9 mouse cellular contexts compared by ENCODE assay signal in the genomic region with DNA sequence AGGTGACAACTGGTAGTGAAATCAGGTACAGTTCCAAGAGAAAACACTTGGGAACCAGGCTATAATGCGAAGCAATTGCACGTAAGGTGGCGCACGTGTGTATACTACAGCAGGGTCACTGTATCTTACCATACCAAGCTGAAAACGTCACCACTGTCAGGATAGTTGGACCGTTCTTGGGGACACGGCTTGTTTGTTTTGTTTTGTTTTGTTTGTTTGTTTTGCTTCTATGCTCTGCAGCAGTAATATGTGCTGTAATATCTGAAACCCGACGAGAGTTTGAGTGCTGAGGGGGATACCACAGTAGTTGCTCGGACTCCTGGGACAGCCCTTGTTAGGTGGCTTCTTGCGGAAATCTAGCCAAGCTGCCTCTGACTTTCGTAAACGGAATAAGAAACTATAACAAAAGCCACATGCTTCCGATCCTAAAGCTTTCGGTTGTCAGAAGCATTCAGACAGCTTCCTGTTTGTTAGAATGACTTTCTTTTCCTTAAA. TPM values are rescaled to one million over a fixed set of nuclear protein-coding genes. Genes with fewer than 3 reads are reported as not detected.
A peak's percentile ranks its signal among the peaks of the same experiment; 100 is the strongest.
DNase-seq lines count a peak whose midpoint lies in the region; ATAC-seq and TF ChIP-seq lines count a peak whose summit lies in the region.
"Had no signal": no experiment of that assay in that cellular context is flagged by ENCODE, and none has a peak within 500 bp of the region (broad histone marks: within the 10 kb centered on the region; RNA-seq: fewer than 3 reads in every experiment).

No protein-coding gene starts in this region.

- peak; percentile 49 for TF ChIP-seq CTCF in lung, embryonic 14.5 days (IDR thresholded peaks at IDR 0.05; ENCODE audit: low read depth)
- no peak for TF ChIP-seq CTCF in small intestine, adult 2 months (IDR thresholded peaks at IDR 0.05; ENCODE audit: extremely low read depth, insufficient read length, insufficient replicate concordance, low read depth, low read length)

- 6% methylated on average over 15 of the region's 15 CpGs for WGBS in forebrain, embryonic 16.5 days
- 9% methylated on average over 15 of the region's 15 CpGs for WGBS in intestine, embryonic 14.5 days
- WGBS in lung, embryonic 14.5 days, result 8% methylated on average over 15 of the region's 15 CpGs
- under 1% methylated on average over 15 of the region's 15 CpGs for WGBS in small intestine, adult 2 months

- H3K36me3 ChIP-seq in forebrain, embryonic 16.5 days (ENCODE audit: control insufficient read depth, insufficient read depth), result peaks cover 8% of the 10 kb centered on the region
- peaks cover 24% of the 10 kb centered on the region for H3K36me3 ChIP-seq in intestine, embryonic 14.5 days (ENCODE audit: control insufficient read depth, insufficient read depth, low read length)
- peaks cover 24% of the 10 kb centered on the region for H3K36me3 ChIP-seq in lung, embryonic 14.5 days (ENCODE audit: insufficient read depth)
- H3K36me3 ChIP-seq in small intestine, adult 2 months (ENCODE audit: control insufficient read depth, insufficient read depth, low read length), result peaks cover 18% of the 10 kb centered on the region

- no peaks in the 10 kb centered on the region for H3K9me3 ChIP-seq in forebrain, embryonic 16.5 days (ENCODE audit: control insufficient read depth, low read length)
- no peaks in the 10 kb centered on the region for H3K9me3 ChIP-seq in intestine, embryonic 14.5 days (ENCODE audit: control insufficient read depth, low read length)
- H3K9me3 ChIP-seq in lung, embryonic 14.5 days (ENCODE audit: low read depth, low read length), result no peaks in the 10 kb centered on the region

- H3K4me2 ChIP-seq in forebrain, embryonic 16.5 days (ENCODE audit: low read length), result peak overlapping the region; percentile 96
- peak overlapping the region; percentile 69 for H3K4me2 ChIP-seq in intestine, embryonic 14.5 days (ENCODE audit: low read length)
- peak overlapping the region; percentile 95 for H3K4me2 ChIP-seq in lung, embryonic 14.5 days

- peak; percentile 60 for ATAC-seq in forebrain, embryonic 16.5 days
- ATAC-seq in intestine, embryonic 14.5 days (replicated peaks; ENCODE audit: low FRiP score, low TSS enrichment, low read depth), result peak; percentile 72
- ATAC-seq in lung, embryonic 14.5 days (ENCODE audit: insufficient read depth), result peak; percentile 66

- TF ChIP-seq POLR2A in small intestine, adult 2 months (IDR thresholded peaks at IDR 0.05; ENCODE audit: low read depth, low read length), result no peak

- H3K9ac ChIP-seq in forebrain, embryonic 16.5 days (replicated peaks; ENCODE audit: low read depth, low read length), result peak overlapping the region; percentile 60
- peak overlapping the region; percentile 30; the same call in 1 of the 2 replicates for H3K9ac ChIP-seq in intestine, embryonic 14.5 days (ENCODE audit: low read length)
- H3K9ac ChIP-seq in lung, embryonic 14.5 days, result peak overlapping the region; percentile 48

- peak overlapping the region; percentile 96 for H3K27ac ChIP-seq in forebrain, embryonic 16.5 days (ENCODE audit: low read length)
- peak overlapping the region; percentile 85 for H3K27ac ChIP-seq in intestine, embryonic 14.5 days (ENCODE audit: low read depth)
- peak overlapping the region; percentile 94 for H3K27ac ChIP-seq in lung, embryonic 14.5 days (ENCODE audit: low read depth)
- H3K27ac ChIP-seq in small intestine, adult 2 months (ENCODE audit: insufficient read depth, low read depth, low read length), result peak overlapping the region; percentile 88

- DNase-seq in adrenal gland, postnatal 10 days, result peak; percentile 36
- no peak for DNase-seq in adrenal gland, adult 8-10 months
- peak; percentile 57 for DNase-seq in Muller cell, postnatal 12 days (ENCODE audit: inconsistent ontology term)
- DNase-seq in intestine, embryonic 14.5 days (ENCODE audit: low spot score), result no peak
- peak; percentile 73 for DNase-seq in lung, embryonic 14.5 days
- DNase-seq in cerebellum, adult 8-10 months, result no peak

- H3K4me3 ChIP-seq in forebrain, embryonic 16.5 days (replicated peaks; ENCODE audit: low read length), result peak overlapping the region; percentile 91
- peak overlapping the region; percentile 82 for H3K4me3 ChIP-seq in intestine, embryonic 14.5 days (ENCODE audit: low read depth, low read length)
- peak overlapping the region; percentile 82 for H3K4me3 ChIP-seq in lung, embryonic 14.5 days (ENCODE audit: low read depth, low read length)
- peak overlapping the region; percentile 30; the same call in 1 of the 2 replicates for H3K4me3 ChIP-seq in small intestine, adult 2 months (ENCODE audit: low read depth, low read length)

- H3K4me1 ChIP-seq in forebrain, embryonic 16.5 days (replicated peaks; ENCODE audit: control insufficient read depth, insufficient read depth, low read length), result peaks cover 21% of the 10 kb centered on the region
- H3K4me1 ChIP-seq in intestine, embryonic 14.5 days (replicated peaks; ENCODE audit: control insufficient read depth, insufficient read depth, low read length), result peaks cover 6% of the 10 kb centered on the region
- H3K4me1 ChIP-seq in lung, embryonic 14.5 days (ENCODE audit: insufficient read depth), result peaks cover 5% of the 10 kb centered on the region; the same call in 1 of the 2 replicates
- 0 out of 2 replicates have a peak, but pooled peaks cover 2% of the 10 kb centered on the region for H3K4me1 ChIP-seq in small intestine, adult 2 months (ENCODE audit: control insufficient read depth, insufficient read depth, insufficient read length, low read length)

- no peaks in the 10 kb centered on the region for H3K27me3 ChIP-seq in forebrain, embryonic 16.5 days (replicated peaks; ENCODE audit: control insufficient read depth, insufficient read depth, low read length)
- no peaks in the 10 kb centered on the region for H3K27me3 ChIP-seq in intestine, embryonic 14.5 days (replicated peaks; ENCODE audit: control insufficient read depth, insufficient read depth, low read length)
- no peaks in the 10 kb centered on the region for H3K27me3 ChIP-seq in lung, embryonic 14.5 days (ENCODE audit: insufficient read depth, low read length)
- no peaks in the 10 kb centered on the region for H3K27me3 ChIP-seq in small intestine, adult 2 months (ENCODE audit: control insufficient read depth, insufficient read depth, low read length)

RNA-seq across cellular contexts. Expression of a gene that starts 0.6 kb away (rescaled TPM):
- 10 to 100 TPM; 38.3 to 40.4 TPM for total RNA-seq in adrenal gland, postnatal 10 days (2021)
- total RNA-seq in adrenal gland, adult 8-10 months (2022), result 10 to 100 TPM; 63.6 to 76.6 (median 68.7) TPM
- 68.3 and 75.2 TPM in 2 replicates for polyA plus RNA-seq in forebrain, embryonic 16.5 days (2015; fragmentation: Nextera tagmentation; extraction: Ambion mirVana)
- polyA plus RNA-seq in intestine, embryonic 14.5 days (2014; fragmentation: Nextera tagmentation; extraction: Ambion mirVana), result 34.9 and 37.9 TPM in 2 replicates
- polyA plus RNA-seq in lung, embryonic 14.5 days (2014; fragmentation: Nextera tagmentation; extraction: Ambion mirVana), result 41.6 and 43.6 TPM in 2 replicates
- polyA plus RNA-seq in small intestine, adult 2 months (2012; rRNA removed), result 1.4 and 2.9 TPM in 2 replicates

RNA-seq across cellular contexts. Expression of a gene that starts 8.7 kb away (rescaled TPM):
- 10 to 100 TPM; 21.0 to 25.0 TPM for total RNA-seq in adrenal gland, postnatal 10 days (2021)
- 10 to 100 TPM; 26.3 to 35.0 (median 29.7) TPM for total RNA-seq in adrenal gland, adult 8-10 months (2022)
- 54.0 and 56.3 TPM in 2 replicates for polyA plus RNA-seq in forebrain, embryonic 16.5 days (2015; fragmentation: Nextera tagmentation; extraction: Ambion mirVana)
- polyA plus RNA-seq in intestine, embryonic 14.5 days (2014; fragmentation: Nextera tagmentation; extraction: Ambion mirVana), result 35.9 and 38.1 TPM in 2 replicates
- 38.5 and 38.9 TPM in 2 replicates for polyA plus RNA-seq in lung, embryonic 14.5 days (2014; fragmentation: Nextera tagmentation; extraction: Ambion mirVana)
- polyA plus RNA-seq in small intestine, adult 2 months (2012; rRNA removed), result 0.06 and 0.51 TPM in 2 replicates

RNA-seq across cellular contexts. Expression of a gene that starts 26.5 kb away (rescaled TPM):
- 1 to 10 TPM; 1.7 to 1.8 TPM for total RNA-seq in adrenal gland, postnatal 10 days (2021)
- total RNA-seq in adrenal gland, adult 8-10 months (2022), result 1 to 10 TPM; 2.4 to 6.9 (median 3.9) TPM
- polyA plus RNA-seq in forebrain, embryonic 16.5 days (2015; fragmentation: Nextera tagmentation; extraction: Ambion mirVana), result 12.1 and 13.3 TPM in 2 replicates
- 1.2 and 9.5 TPM in 2 replicates for polyA plus RNA-seq in intestine, embryonic 14.5 days (2014; fragmentation: Nextera tagmentation; extraction: Ambion mirVana)
- polyA plus RNA-seq in lung, embryonic 14.5 days (2014; fragmentation: Nextera tagmentation; extraction: Ambion mirVana), result 9.0 and 13.3 TPM in 2 replicates
- polyA plus RNA-seq in small intestine, adult 2 months (2012; rRNA removed), result 15.2 and 19.4 TPM in 2 replicates

RNA-seq across cellular contexts. Expression of a gene that starts 28.3 kb away (rescaled TPM):
- 10 to 100 TPM; 10.2 to 11.0 TPM for total RNA-seq in adrenal gland, postnatal 10 days (2021)
- total RNA-seq in adrenal gland, adult 8-10 months (2022), result 10 to 100 TPM; 11.7 to 19.3 (median 15.3) TPM
- 135 and 148 TPM in 2 replicates for polyA plus RNA-seq in forebrain, embryonic 16.5 days (2015; fragmentation: Nextera tagmentation; extraction: Ambion mirVana)
- polyA plus RNA-seq in intestine, embryonic 14.5 days (2014; fragmentation: Nextera tagmentation; extraction: Ambion mirVana), result 10.8 and 11.2 TPM in 2 replicates
- polyA plus RNA-seq in lung, embryonic 14.5 days (2014; fragmentation: Nextera tagmentation; extraction: Ambion mirVana), result 9.2 and 10.7 TPM in 2 replicates
- polyA plus RNA-seq in small intestine, adult 2 months (2012; rRNA removed), result 0.94 and 1.3 TPM in 2 replicates

RNA-seq across cellular contexts. Expression of a gene that starts 28.9 kb away (rescaled TPM):
- under 1 TPM in 1 of 2 experiments, not detected in 1; 0.42 TPM for total RNA-seq in adrenal gland, postnatal 10 days (2021)
- total RNA-seq in adrenal gland, adult 8-10 months (2022), result under 1 TPM in 2 of 4 experiments, not detected in 2; 0.45 to 0.59 TPM
- polyA plus RNA-seq in forebrain, embryonic 16.5 days (2015; fragmentation: Nextera tagmentation; extraction: Ambion mirVana), result 1.0 and 2.0 TPM in 2 replicates
- polyA plus RNA-seq in intestine, embryonic 14.5 days (2014; fragmentation: Nextera tagmentation; extraction: Ambion mirVana), result not detected in 2 replicates
- 0.28 and 0.68 TPM in 2 replicates for polyA plus RNA-seq in lung, embryonic 14.5 days (2014; fragmentation: Nextera tagmentation; extraction: Ambion mirVana)
- polyA plus RNA-seq in small intestine, adult 2 months (2012; rRNA removed), result not detected in 2 replicates
- polyA plus RNA-seq: large intestine, adult 2 months had no signal

Comparison
In these comparisons a context has a peak if more than half of its experiments do, and no peak if none do; other contexts are left out.
1. DNase-seq: peak in adrenal gland, postnatal 10 days (single experiment), Muller cell, postnatal 12 days (single experiment) and lung, embryonic 14.5 days (single experiment); none in adrenal gland, adult 8-10 months (single experiment), intestine, embryonic 14.5 days (single experiment) and cerebellum, adult 8-10 months (single experiment).
2. H3K4me3 ChIP-seq: peak in every context shown above with its lines; median percentile 91 in forebrain, embryonic 16.5 days; 82 in intestine, embryonic 14.5 days; 82 in lung, embryonic 14.5 days; 30 in small intestine, adult 2 months.
3. RNA of a gene that starts 8.7 kb away (polyA plus RNA-seq): 54.0 to 56.3 TPM in forebrain, embryonic 16.5 days, 38.5 to 38.9 TPM in lung, embryonic 14.5 days and 35.9 to 38.1 TPM in intestine, embryonic 14.5 days; 0.06 to 0.51 TPM in small intestine, adult 2 months; every median in the first group is over 10 times any median in the second.
4. Peak in every context shown above with its lines, with median percentiles within 50 percentile points of each other: ATAC-seq, H3K27ac ChIP-seq, H3K4me2 ChIP-seq and H3K9ac ChIP-seq.